Mouse (Mus musculus) midbrain, embryonic 11.5 days (tissue): ENCODE results near the gene Ankrd65. TPM values are rescaled to one million over a fixed set of nuclear protein-coding genes. Genes with fewer than 3 reads are reported as not detected.

ENCODE experiments used
- ATAC-seq: fragments of 200-750 bp; cut with Nextera tagmentation; 2 replicates; pipeline ENCODE4 v1.8.0; 2017; ENCODE audit warnings: moderate TSS enrichment, moderate library complexity; ENCODE audit not compliant: low FRiP score
- DNase-seq: peaks from one replicate; pipeline ENCODE4 v3.0.0; 2015; ENCODE audit warnings: low spot score; ENCODE audit errors: missing footprints
- H3K27ac ChIP-seq: fragments of 300-500 bp; sonication (generic); 2 replicates; pipeline ENCODE4 v1.5.1; 2014; ENCODE audit warnings: low read depth, low read length
- H3K27me3 ChIP-seq: fragments of 300-500 bp; sonication (generic); 2 replicates; pipeline ENCODE4 v1.6.1; 2014; ENCODE audit warnings: mild to moderate bottlenecking, low read length, moderate library complexity, mixed read lengths; ENCODE audit not compliant: control insufficient read depth, insufficient read depth
- H3K36me3 ChIP-seq: fragments of 300-500 bp; sonication (generic); 2 replicates; pipeline ENCODE4 v1.6.1; 2014; ENCODE audit warnings: mild to moderate bottlenecking, low read length, moderate library complexity, mixed read lengths; ENCODE audit not compliant: control insufficient read depth, insufficient read depth
- H3K4me1 ChIP-seq: fragments of 300-500 bp; sonication (generic); 2 replicates; pipeline ENCODE4 v1.6.1; 2014; ENCODE audit warnings: low read length; ENCODE audit not compliant: control insufficient read depth, insufficient read depth
- H3K4me2 ChIP-seq: fragments of 300-500 bp; sonication (generic); 2 replicates; pipeline ENCODE4 v1.6.1; 2014; ENCODE audit warnings: mild to moderate bottlenecking, moderate library complexity
- H3K4me3 ChIP-seq: fragments of 300-500 bp; sonication (generic); 2 replicates; pipeline ENCODE4 v1.5.1; 2014; ENCODE audit warnings: low read depth, low read length
- H3K9ac ChIP-seq: fragments of 300-500 bp; sonication (generic); 2 replicates; pipeline ENCODE4 v1.6.1; 2014; ENCODE audit warnings: low read length
- H3K9me3 ChIP-seq: fragments of 300-500 bp; sonication (generic); 2 replicates; pipeline ENCODE4 v1.6.1; 2016; ENCODE audit warnings: low read length; ENCODE audit not compliant: control insufficient read depth
- WGBS: fragments of 180-500 bp; shearing (Covaris S2); extraction: QIAGEN DNeasy Blood & Tissue Kit; methylation state at CpG from one replicate; pipeline ENCODE4 v1.1.7; 2014; 5-methylcytosine and 5-hydroxymethylcytosine counted together
- polyA plus RNA-seq: library from polyadenylated mRNA; unstranded; fragments of >200 nt; fragmentation: Nextera tagmentation; extraction: Ambion mirVana; gene quantifications from 2 replicates; pipeline ENCODE4 v1.2.1, GENCODE M21; 2014

Gene Ankrd65
- polyA plus RNA-seq, 1 experiment from 2014 or later, result not detected

DNA sequence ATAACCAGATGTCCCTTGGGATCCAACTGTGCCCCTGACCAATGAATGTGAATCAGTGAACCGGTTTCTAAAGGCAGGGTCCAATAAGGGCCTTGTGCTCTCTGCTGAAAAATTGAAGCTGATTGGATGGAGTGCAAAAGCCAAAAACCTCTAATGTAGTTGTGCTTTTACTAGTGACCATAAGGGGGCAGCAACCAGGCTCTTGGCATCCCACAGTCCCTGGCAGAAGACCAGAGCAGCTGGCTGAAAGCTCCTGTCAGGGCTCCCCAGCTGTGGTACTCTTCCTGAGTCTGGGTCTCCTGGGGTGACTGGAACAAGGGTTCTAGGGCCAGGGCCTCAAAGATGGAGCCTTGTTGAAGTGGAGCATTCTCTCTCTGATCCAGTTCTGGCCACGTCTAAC, 43.6 kb downstream of the Ankrd65 start:
- Histone ChIP-seq H3K9ac (no peak overlapping the region), H3K4me2 (no peak overlapping the region), H3K4me1 (peaks cover 8% of the 10 kb centered on the region), H3K4me3 (no peak overlapping the region), H3K36me3 (peaks cover 3% of the 10 kb centered on the region; the same call in 1 of the 2 replicates), H3K9me3 (no peaks in the 10 kb centered on the region), H3K27ac (no peak overlapping the region), H3K27me3 (no peaks in the 10 kb centered on the region)
- ATAC-seq (peak; percentile 20; the same call in 1 of the 2 replicates), DNase-seq (peak; percentile 93)
- 47% methylated on average over 2 of the region's 2 CpGs for WGBS

DNA sequence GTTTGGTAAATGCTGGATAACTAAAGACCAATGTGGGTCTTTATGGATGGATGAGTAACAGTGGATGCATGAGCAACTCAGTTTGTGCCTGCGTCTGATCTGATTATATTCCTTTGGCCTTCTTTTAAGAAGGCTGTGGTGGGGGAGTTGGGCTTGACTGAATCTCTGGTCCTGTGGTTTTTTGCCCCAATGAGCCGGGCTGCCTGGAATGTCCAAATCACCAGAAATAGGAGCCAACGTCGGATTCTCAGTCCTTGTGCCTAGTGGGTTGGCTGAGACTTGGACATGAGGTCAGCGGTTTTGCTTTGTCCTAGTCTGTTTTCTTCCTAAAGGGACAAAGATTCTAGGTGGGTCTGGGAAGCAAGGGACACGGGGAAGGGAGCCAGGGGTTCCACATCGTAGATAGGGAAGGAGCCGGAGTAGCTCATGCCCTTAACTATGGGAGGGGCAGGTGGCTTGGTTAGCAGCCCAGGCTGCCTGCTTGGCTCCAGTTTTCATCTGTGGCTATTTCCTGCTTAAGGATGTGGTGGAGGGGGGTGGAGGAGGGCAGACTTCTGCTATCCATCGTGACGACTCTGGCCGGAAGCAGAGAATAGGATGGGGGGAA, 47.3 kb downstream of the Ankrd65 start:
- ATAC-seq (no peak), DNase-seq (no peak)
- Histone ChIP-seq H3K27me3 (peaks cover 7% of the 10 kb centered on the region; the same call in 1 of the 2 replicates), H3K4me2 (no peak overlapping the region), H3K4me1 (peaks cover 23% of the 10 kb centered on the region), H3K27ac (no peak overlapping the region), H3K4me3 (no peak overlapping the region), H3K36me3 (peaks cover 3% of the 10 kb centered on the region; the same call in 1 of the 2 replicates), H3K9ac (no peak overlapping the region), H3K9me3 (no peaks in the 10 kb centered on the region)
- 86% methylated on average over 11 of the region's 11 CpGs for WGBS

- 59% methylated on average over 8 of the region's 8 CpGs for WGBS
- Histone ChIP-seq H3K4me3 (no peak overlapping the region), H3K36me3 (no peaks in the 10 kb centered on the region), H3K4me1 (peaks cover 22% of the 10 kb centered on the region), H3K9ac (no peak overlapping the region; the same call in 1 of the 2 replicates), H3K9me3 (no peaks in the 10 kb centered on the region), H3K4me2 (no peak overlapping the region), H3K27me3 (peaks cover 7% of the 10 kb centered on the region; the same call in 1 of the 2 replicates), H3K27ac (no peak overlapping the region)
- ATAC-seq (no peak), DNase-seq (no peak)
Measured at GRCm38 (mm10) chr4:155838187-155839153, 48.2 kb downstream of the Ankrd65 start.

DNA sequence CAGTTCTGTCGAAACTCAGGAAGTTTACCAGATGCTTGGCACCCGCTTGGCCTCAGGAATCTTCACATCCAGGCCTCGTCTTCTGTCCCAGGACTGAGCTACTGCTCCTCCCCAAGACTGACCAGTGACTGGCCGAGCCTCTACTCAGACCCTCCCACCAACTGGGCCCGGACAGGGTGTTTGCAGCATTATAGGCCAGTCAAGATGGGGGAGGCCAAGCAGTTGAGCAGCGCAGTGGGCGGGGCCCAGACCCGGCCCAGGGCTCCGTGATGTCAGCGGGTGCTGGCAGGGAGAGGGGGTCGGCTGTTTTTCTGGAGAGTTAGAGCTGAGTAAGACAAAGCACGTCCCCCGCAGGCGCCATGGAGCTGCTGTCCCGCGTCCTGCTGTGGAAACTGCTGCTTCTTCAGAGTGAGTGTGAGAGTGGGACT, 49.3 kb downstream of the Ankrd65 start, which contains the start of gene Mxra8:
Gene Mxra8 (plus strand): TSS at position 198 of the 428 bp plus-strand sequence.
- ATAC-seq (peak; percentile 91), DNase-seq (peak; percentile 95)
- WGBS, result 2% methylated on average over 16 of the region's 16 CpGs
- Histone ChIP-seq H3K27ac (peak within 1 kb of the TSS; percentile 48), H3K4me2 (peak within 1 kb of the TSS; percentile 76), H3K9me3 (no peaks in the 10 kb centered on the region), H3K4me3 (peak within 1 kb of the TSS; percentile 39), H3K36me3 (no peaks in the 10 kb centered on the region), H3K27me3 (peaks cover 7% of the 10 kb centered on the region; the same call in 1 of the 2 replicates), H3K4me1 (peaks cover 22% of the 10 kb centered on the region), H3K9ac (peak within 1 kb of the TSS; percentile 73)

GRCm38 (mm10) chr4:155840076-155841002, 50.1 kb downstream of the Ankrd65 start:
- peak overlapping the region; percentile 39 for H3K4me3 ChIP-seq
- peak overlapping the region; percentile 48; the same call in 1 of the 2 replicates for H3K27ac ChIP-seq
- H3K36me3 ChIP-seq, result no peaks in the 10 kb centered on the region
- DNase-seq (peak; percentile 90), ATAC-seq (peak; percentile 9)
- peak overlapping the region; percentile 73 for H3K9ac ChIP-seq
- peak overlapping the region; percentile 76 for H3K4me2 ChIP-seq
- H3K27me3 ChIP-seq, result peaks cover 7% of the 10 kb centered on the region; the same call in 1 of the 2 replicates
- peaks cover 22% of the 10 kb centered on the region for H3K4me1 ChIP-seq
- H3K9me3 ChIP-seq, result no peaks in the 10 kb centered on the region
- 9% methylated on average over 8 of the region's 8 CpGs for WGBS

- H3K9me3 ChIP-seq, result no peaks in the 10 kb centered on the region
- H3K27ac ChIP-seq, result no peak overlapping the region
- H3K4me2 ChIP-seq, result peak overlapping the region; percentile 76
- WGBS, result under 1% methylated on average over 32 of the region's 32 CpGs
- H3K4me1 ChIP-seq, result peaks cover 22% of the 10 kb centered on the region
- ATAC-seq (peak; percentile 54), DNase-seq (peak; percentile 92)
- H3K4me3 ChIP-seq, result peak overlapping the region; percentile 39
- peak overlapping the region; percentile 73 for H3K9ac ChIP-seq
- peaks cover 7% of the 10 kb centered on the region; the same call in 1 of the 2 replicates for H3K27me3 ChIP-seq
- no peaks in the 10 kb centered on the region for H3K36me3 ChIP-seq
Measured at GRCm38 (mm10) chr4:155841003-155841454, 50.8 kb downstream of the Ankrd65 start.

- H3K27me3 ChIP-seq, result peaks cover 7% of the 10 kb centered on the region; the same call in 1 of the 2 replicates
- peaks cover 26% of the 10 kb centered on the region for H3K4me1 ChIP-seq
- H3K4me3 ChIP-seq, result 0 out of 2 replicates have a peak overlapping the region, but pooled peaks have one; percentile 39
- H3K9ac ChIP-seq, result no peak overlapping the region
- H3K36me3 ChIP-seq, result no peaks in the 10 kb centered on the region
- H3K27ac ChIP-seq, result no peak overlapping the region
- peak overlapping the region; percentile 76 for H3K4me2 ChIP-seq
- whole genome bisulfite sequencing, result 37% methylated on average over 37 of the region's 38 CpGs
- no peak for DNase-seq
- no peaks in the 10 kb centered on the region for H3K9me3 ChIP-seq
- ATAC-seq, result no peak
Measured at GRCm38 (mm10) chr4:155841651-155842270, 51.5 kb downstream of the Ankrd65 start.

DNA sequence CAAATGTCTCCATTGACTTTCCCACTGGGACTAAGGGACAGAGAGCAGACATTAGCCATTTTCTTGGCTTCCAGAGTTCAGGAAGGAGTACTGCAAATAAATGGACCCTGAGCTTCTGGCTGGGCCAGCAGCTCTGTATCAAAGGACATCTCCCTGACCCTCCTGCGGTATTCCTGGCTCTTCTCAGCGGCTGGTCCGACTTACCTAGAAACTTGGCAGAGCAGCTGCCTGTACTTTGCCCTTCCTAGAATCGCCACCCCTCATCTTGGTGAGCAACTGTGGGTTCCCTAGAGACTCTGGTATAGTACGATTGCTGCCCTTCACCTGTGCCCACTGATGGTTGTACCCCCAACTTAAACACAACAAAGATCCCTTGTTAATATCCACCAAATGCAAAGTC, 53.0 kb downstream of the Ankrd65 start:
- Histone ChIP-seq H3K27ac (no peak overlapping the region), H3K4me1 (peaks cover 32% of the 10 kb centered on the region), H3K27me3 (peaks cover 7% of the 10 kb centered on the region; the same call in 1 of the 2 replicates), H3K4me3 (no peak overlapping the region), H3K36me3 (no peaks in the 10 kb centered on the region), H3K9me3 (no peaks in the 10 kb centered on the region), H3K4me2 (no peak overlapping the region), H3K9ac (no peak overlapping the region)
- WGBS, result 95% methylated on average over 5 of the region's 5 CpGs
- DNase-seq (no peak), ATAC-seq (no peak)
